Mouse (Mus musculus) R1 (cell line): ENCODE measurements around the gene Ddx47.

Source experiments
- DNase-seq: peaks from one replicate; pipeline ENCODE4 v3.0.0-alpha.2; 2018; ENCODE audit warnings: low read depth, low spot score

The Ddx47 gene

DNA sequence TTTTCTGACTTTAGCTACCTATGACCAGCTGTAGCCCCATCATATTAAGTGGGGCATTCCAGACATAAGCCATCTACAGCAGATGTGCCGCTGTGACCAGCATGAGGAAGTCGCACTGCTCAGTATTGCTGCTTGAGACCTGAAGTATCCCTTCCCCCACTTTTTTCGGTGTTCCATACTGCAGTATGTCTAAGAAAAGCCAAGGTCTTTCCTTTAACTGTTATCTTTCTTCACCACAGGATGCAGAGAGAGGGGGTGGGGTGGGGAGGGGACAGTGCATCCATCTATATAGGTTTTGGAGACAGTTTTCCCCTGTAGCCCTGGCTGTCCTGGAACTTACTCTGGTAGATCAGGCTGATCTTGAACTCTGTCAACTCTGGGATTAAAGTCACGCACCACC lies 5.0 kb upstream of the Ddx47 start:
- DNase-seq, result no peak

DNA sequence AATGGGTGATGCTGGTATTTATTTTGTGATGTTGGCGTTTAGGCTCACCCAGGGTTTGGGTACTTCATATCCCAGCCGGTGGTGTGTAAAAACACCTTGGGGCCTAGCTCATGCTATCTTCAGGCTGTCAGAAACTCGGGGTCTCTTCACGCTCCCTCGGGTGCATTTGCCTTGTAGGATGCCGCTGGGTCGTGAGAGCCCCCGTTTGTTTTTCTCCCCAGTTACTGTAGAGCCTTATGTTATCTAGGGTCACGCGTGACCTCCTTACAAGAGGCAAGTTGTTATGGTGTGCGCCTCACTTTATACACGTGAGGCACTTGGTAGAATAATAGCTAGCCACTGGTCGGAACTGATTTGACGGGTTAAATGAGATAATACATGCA lies 313 bp downstream of the Ddx47 start:
- DNase-seq, result no peak

DNA sequence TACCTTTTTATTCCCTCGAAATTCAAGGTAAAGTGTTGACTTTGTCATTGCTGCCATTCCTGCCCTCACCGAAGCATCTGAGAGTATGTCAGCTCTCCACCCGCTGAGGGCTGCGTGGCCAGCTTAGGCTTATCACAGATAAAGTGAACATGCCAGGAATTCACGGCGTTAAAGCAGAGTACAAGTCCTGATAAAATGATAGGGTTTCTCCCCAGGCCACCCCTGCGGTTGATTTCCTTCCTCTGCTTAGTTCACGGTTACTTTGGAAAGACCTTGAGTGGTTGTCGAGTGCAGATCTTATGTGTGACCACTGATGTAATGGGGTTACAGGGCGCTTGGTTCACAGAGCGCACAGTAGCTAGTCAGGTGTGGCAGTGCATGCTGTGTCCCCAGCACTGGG lies 5.8 kb downstream of the Ddx47 start:
- DNase-seq, result no peak

DNA sequence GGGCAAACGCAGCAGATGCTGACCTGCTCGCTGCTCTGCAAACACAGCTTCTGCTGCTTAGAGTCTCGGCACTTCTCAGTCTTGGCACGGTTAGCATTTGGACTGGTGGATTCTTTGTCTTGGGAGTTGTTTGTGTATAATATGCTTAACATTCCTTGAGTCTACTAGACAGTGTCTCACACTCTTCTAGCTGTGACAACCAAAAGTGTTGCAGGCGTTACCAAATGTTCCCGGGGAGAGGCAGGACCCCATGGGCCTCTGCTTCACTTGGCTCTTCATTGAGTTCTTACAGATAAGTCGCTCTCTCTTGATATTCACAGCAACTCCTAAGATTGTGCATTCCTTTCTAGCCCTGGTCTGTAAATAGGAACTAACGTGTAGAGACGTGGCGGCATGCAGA lies 8.2 kb downstream of the Ddx47 start:
- no peak for DNase-seq

DNA sequence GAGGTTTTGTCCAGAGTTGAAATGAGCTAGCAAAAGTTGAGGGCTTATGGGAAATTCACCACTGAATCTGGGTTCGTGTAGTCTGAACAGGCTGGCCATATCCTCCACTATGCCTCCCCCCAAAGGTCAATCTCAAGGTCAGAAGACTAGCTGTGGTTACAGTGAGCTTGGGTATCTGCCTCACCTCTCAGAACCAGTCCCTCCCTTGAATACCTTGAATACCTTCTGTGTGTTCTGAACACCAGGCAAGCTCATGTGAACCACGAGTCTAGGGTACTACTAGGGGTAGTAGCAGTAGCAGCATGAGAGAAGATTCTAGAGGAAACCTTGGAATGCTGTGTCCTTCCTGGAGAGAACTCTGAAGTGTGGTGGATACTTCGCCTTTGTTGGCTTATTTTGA lies 10.2 kb downstream of the Ddx47 start:
- DNase-seq, result peak; percentile 76

DNA sequence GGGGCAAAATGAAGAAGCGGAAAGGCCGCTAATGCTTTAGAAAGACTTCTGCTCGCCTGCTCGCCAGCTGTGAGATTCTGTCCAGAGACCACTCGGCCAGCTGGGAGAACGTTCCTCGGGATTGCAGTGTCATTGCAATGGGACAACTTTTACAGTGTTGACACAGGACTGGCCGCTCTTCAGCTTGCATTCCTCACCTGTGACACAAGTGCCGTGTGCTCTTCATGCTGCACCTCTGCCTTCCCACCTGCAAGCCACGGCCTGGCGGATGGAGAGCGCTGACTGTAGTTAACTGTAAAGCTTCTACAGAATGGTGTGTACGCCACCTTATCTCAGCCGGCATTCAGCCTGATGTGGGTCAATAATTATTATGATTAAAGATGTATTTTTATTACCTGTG lies 12.0 kb downstream of the Ddx47 start:
- DNase-seq, result no peak

DNA sequence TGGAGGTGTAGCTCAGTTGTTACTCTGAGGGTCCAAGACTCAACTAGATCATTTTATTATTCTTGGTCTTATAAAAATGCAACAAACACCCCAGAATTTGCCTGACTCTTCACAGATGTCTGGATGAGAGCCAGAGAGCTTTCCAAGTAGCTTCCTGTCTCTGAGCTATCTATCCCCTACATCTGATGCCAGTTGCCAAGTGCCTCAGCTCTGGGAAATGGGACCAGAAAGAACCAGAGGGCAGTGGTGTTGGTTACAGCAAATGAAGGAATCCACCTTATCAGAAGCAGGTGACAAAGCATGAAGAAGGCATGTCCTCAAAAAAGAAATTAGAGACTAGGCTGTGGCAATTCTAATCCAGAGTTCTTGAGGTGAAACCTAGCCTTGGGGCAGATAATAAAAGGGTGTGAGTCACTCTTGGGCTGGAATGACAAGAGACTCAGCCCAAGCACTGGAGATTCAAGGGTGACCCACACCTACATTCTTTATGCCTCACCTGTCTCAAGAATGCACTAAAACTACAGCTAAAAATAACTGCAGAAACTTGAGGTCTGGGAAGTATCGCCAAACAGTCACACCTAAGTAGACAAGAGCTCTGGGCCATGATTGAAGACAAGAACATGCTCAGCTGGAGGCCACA lies 13.5 kb downstream of the Ddx47 start:
- peak; percentile 79 for DNase-seq

DNA sequence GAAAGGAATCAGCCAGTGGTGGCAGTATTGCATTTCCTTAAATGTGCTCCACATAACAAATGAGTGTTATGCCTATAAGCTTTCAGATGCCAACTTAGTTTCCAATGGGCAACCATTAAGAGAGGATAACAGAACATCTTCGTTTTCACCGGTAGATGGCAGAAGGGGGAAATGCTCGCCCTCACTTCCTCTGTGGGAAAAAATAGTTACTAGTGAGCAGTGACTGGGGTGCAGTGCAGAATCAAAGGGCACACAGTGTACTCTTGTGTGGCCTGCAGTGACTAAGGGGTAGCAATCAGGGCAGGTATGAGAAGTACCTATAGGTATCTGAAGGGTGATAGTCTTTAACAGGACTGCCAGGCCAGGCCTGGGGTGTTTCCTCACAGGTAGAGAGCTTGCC lies 14.8 kb downstream of the Ddx47 start:
- DNase-seq, result peak; percentile 58

DNA sequence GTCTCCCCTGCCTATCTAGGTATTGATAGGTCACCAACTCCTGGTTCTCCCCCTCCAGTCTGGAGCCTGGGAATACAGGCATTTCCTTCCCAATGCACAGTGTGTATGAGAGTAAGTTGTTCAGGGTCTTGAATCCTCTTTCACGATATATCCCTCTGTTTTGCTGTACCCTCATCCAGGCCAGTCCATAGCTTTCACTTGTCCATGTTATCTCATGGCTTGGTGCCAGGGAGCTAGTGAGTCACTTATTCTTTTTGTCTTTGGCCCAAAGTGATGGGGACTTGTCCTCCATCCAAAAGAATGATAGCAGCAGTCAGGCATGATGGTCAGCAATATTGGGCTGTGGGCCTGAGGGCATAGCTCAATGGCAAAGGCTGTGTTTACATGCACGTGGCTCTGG lies 15.3 kb downstream of the Ddx47 start:
- no peak for DNase-seq

DNA sequence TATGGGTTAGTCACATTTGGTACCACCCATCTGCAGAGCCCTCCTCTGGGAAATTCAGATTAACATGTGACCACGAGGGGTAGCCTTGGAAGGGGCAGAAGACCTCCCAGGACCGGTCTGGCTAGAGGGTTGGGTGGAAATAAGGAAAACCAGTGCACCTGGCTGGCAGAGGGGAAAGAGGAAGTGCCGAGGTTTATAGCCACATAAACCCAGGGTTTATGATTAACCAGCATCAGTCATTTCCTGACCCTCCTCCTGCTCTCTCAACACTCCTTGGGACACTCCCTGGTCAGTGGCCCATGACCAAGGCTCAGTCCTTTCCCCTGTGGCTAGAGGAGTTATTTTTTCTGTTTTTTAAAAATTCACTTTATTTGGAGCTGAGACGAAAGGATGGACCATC lies 17.8 kb downstream of the Ddx47 start:
- no peak for DNase-seq

DNA sequence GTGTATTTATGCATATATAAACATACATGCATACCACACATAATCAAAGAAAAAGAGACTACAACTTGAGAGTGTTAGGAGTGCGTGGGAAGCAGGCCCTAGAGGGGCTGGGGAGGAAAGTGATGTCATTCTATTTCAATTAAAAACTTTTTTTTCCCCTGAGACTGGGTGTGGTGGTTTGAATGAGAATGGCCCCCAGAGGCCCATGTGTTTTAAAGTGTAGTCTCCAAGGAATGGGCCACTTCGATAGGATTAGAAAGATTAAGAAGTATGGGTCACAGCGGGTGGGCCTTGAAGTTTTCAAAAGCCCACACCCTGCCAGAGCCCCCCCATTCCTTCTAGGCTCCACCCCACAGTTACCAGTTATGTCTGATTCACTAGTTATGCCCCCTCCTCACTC lies 27.3 kb downstream of the Ddx47 start:
- no peak for DNase-seq

DNA sequence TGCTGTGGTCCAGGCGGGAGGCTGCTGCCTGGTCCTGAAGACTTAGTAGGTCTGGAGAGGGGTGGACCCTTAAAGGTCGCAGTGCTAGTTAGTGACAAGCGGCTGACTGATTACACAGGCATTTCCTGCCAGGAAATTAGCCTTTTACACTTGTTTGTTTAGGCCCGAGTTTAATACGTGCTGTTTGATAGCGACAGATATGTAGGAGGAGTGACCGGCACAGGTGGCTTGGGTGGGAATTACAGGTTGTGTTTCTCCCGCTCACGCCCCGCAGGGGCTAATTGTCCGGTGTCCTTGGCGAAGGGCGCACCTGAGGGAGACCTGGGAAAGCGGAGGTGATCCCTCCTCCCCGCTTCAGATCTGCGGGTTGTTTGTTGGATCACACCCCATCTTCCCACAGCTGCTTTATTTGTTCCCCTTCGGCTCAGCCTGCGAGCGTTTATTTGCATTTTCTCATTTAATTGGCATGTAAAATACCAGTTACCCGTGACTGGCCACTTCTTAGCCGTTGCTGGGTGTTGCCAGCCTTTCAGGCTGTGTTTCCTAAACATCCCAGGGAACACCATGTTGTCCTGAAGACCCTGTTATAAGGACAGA lies 29.0 kb downstream of the Ddx47 start:
- DNase-seq, result peak; percentile 95

DNA sequence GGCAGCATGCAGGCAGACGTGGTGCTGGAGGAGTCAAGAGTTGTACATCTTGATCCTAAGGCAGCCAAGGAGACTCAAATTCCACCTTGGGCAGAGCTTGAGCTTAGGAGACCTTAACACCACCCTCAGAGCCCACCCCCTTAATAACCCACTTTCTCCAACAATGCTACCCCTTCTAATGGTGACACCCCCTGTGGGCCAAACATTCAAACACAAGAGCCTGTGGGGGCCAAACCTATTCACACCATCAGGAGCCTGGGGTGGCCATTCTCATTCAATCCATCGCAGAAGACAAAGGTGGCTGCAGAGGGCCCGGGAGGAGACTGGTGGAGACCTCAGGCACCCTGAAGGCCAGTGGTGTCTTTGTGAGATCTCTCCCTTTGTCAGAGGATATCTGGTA lies 30.5 kb downstream of the Ddx47 start:
- peak; percentile 64 for DNase-seq

DNA sequence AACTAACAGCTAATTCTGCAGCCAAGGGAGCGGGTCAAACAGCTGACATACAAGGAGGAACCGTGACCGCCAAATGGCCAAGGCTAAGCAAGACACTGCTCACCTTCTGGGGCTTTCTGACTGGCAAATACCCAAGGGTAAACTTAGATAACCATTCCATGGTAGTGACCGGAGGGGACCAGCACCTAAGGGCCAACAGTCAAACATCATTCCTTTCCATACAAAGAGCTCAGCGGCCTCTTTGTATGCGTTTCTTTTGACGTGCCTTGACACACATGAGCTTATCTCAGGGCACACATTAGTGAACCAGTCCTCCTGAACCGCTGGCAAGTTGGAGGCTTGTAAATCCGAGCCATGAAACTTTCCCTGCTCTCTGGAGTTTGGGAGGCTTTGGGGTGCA lies 35.9 kb downstream of the Ddx47 start:
- no peak for DNase-seq

DNA sequence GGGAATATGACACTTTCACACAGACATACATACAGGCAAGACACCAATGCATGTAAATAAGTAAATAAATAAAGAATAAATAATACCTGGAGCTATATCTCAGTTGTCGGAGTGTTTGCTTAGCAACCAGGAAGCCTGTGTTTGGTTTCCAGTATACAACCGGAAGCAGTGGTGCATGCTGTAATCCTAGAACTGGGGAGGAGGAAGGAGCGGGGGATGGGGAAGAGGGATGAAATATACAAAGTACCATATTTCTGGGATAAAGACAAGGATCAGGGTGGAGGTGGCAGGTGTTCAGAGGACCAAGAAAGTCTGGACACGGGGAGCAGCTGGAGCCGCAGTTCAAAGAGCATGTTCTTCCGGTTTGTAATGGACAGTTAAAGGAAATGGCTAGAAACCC lies 37.1 kb downstream of the Ddx47 start:
- no peak for DNase-seq

DNA sequence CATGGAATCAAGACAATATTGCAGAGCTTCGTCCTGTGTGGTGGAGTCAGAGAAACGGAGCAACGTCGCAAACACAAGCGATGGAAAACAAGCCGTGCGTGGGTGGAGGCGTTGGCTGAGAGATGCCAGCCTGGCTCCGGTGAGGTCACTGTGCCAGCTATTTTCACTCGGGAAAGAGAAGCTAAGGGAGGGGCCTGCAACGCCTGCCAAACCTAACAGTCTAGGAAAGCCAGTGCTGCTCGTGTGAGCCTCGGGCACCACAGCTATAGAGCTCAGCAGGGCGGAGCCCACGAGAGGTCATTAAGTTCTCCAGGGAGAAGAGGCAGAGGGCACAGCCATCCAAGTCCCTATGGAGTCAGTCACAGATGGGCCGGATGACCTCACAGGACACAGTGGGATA lies 37.5 kb downstream of the Ddx47 start:
- DNase-seq, result no peak

DNA sequence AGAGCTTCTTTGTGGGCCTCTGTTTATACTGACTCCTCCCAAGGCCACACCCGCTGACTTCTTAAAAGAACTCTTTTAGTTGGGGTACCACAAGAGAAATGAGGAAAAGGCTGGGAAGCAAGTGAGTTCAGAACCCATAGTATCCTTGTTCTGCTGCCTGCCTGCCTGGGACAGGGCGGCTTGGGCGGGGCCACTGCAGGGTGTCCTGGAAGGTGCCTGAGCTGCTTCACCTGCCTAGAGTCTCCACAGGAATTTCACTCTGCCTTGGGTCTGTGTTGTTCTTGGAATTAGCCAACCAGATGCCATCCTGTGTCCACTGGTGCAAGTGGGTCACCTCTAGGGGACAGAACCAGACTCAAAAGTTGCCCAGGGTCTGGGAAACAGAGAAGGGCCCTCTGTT lies 42.4 kb downstream of the Ddx47 start:
- DNase-seq, result no peak

DNA sequence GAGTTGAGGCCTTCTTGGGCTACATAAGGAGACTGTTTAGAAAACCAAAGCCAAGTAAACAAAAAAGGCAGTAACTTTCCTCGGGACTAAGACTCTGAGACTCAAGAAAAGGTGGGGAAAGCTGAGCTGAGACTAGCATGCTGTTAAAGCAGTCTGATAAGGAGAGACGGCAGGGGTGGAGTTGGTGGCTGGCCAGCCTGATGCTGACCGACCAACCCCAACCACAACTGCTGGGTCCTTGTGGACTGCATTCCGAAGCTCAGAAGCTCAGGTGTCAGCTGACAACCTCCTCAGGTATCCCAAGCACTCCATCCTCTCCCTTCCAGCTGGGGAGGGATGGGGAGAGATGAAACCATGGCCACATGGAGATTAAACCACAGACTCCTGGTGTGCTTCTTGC lies 44.5 kb downstream of the Ddx47 start:
- no peak for DNase-seq

DNA sequence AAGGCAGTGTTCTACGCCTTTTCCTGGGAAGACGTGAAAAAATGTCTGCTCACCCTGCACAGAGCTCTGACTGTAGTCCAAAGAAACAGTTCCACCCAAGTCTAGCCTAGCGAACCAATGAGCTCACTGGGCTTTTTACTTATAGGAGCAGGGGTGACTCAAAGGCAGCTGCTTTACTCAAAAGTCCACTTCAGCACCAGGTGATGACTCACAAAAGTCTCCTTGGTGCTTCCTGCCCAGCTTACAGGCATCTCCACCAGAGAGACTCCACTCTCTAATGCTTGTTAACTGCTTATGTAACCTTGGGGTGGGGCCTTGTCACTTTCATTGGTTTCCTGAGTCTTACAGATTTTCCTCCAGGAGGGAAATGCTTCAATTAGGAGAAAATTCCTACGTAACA lies 49.3 kb downstream of the Ddx47 start:
- DNase-seq, result peak; percentile 49

DNA sequence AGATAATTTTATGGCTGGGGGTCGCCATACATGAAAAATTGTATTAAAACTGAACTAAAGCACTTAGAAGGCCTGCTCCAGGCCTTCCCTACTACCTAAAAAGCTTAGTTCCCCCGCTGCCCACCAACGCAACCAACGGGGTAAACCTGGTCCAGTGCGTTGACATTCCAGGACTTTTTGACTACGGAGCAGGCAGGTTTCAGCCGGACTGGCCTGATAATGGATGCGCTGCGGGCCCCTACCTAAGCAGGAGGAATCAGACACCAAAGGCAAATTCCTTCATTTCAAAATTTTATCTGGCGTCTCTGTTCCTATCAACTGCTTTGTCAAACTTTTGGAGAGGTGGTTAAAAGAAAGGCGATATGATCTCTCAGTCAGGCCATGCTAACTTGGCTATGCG lies 53.2 kb downstream of the Ddx47 start:
- peak; percentile 90 for DNase-seq

DNA sequence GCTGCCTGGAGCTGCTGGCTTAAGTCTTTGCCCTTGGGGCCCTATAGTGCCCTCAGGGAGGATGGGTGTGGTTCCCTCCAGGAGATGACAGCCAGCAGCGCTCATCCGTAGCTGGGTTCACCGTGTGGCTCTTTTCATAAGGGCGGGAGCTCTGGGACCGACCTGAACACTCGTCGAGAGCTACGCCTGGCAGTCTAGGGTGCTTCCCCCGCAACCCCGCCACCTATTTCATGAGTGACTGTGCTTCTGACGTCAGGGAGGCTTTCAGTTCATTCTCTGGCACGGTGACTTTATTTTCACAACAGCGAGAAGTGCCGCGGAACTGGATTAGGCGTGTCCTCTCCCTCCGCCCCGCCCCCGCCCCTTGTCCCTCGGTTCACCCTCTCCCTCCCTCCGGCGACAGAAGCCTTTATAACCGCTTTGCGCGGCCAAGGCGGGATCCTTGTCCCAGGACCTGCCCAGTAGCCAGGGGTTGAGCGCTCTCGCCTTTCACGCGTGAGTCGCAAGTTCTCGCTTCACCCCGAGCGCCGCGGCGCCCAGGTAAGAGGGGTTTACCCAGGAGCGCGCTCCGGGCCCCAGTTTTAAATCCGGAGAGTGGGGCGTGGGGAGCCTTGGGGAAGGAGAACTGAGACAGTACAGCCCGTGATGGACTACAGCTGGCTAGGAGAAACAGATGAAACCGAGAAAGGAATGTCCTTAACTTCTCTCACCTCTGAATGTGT lies 54.0 kb downstream of the Ddx47 start, which contains the start of gene Gprc5a:
Gprc5a (plus strand) TSS at position 416 of the 722 bp plus-strand sequence.
- DNase-seq, result peak; percentile 89

DNA sequence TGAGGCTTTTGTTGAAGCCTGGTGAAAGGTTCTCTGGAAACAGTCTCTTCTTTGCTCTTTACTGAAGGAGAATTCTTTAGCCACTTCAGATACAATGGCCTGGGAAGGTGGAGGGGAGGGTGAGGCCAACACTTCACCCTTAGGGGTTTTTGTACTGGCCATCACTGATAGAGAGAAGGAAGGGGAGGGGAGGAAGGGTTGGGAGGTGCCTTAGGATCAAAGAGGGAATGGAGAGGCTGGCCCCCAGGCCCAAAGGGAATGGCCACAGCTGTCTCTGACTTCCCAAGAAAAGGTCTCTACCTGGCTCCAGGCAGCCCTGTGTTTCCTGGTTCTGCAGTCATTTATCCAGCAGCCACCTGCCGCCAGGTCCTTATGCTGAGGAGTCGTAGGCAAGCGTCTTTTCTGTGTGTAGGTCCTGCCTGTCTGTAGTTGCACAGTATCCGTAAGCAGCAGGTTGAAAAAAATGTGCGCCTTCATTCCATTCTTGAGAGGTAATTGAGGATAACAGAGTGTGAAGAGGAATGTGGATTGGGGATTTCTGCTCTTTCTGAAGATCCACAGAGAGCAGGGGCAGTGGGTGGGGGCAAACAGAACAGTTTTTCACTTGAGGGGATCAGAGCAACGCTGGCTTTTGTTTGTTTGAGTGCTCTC lies 55.5 kb downstream of the Ddx47 start:
- DNase-seq, result peak; percentile 45

DNA sequence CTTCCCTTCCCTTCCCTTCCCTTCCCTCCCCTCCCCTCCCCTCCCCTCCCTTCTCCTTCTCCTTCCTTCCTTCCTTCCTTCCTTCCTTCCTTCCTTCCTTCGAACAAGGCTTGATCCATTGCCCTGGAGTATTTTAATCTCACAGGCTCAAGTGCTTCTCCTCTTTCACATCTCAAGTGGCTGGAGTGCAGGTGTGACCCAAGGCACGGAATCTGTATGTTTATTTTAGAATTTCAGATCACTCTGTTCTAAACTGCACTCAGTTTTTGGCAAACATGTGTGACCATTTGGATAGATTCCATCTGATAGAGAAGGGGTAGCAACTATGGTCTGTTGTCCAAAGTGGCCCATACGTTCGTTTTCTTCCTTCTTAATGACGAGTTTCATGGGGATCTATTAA lies 56.8 kb downstream of the Ddx47 start:
- DNase-seq, result no peak
